Mouse (Mus musculus): ENCODE data around the gene Foxd3.
"Not testable (repeated sequence)": the region's sequence is repeated elsewhere in the genome, so short reads cannot be mapped to it uniquely, and the experiment has no call there.

Gene Foxd3

GRCm38 (mm10) chr4:99655937-99656604 is at the start of gene Foxd3:
TSS of gene Foxd3 (plus strand) at chr4:99656299.
- no peak for DNase-seq

- DNase-seq = no peak
These were observed 43.9 kb upstream of the Foxd3 start for GRCm38 (mm10) chr4:99612156-99612555.

GRCm38 (mm10) chr4:99612609-99613350 is 43.3 kb upstream of the Foxd3 start:
- no peak for DNase-seq

GRCm38 (mm10) chr4:99626047-99626844 is 29.9 kb upstream of the Foxd3 start:
- peak; percentile 8 for DNase-seq

GRCm38 (mm10) chr4:99627057-99627456 is 29.0 kb upstream of the Foxd3 start:
- DNase-seq = no peak

- no peak for DNase-seq
These were observed 20.1 kb upstream of the Foxd3 start for GRCm38 (mm10) chr4:99636038-99636437.

- DNase-seq = no peak
These were observed 19.4 kb upstream of the Foxd3 start for GRCm38 (mm10) chr4:99636711-99637110.

GRCm38 (mm10) chr4:99640619-99641018 is 15.5 kb upstream of the Foxd3 start:
- not testable (repeated sequence) for DNase-seq

GRCm38 (mm10) chr4:99641920-99642319 is 14.2 kb upstream of the Foxd3 start:
- DNase-seq = no peak

GRCm38 (mm10) chr4:99645560-99645959 is 10.5 kb upstream of the Foxd3 start:
- DNase-seq = no peak

- no peak for DNase-seq
These were observed 5.8 kb upstream of the Foxd3 start for GRCm38 (mm10) chr4:99650088-99650944.

GRCm38 (mm10) chr4:99650945-99651690 is 5.0 kb upstream of the Foxd3 start:
- no peak for DNase-seq

- no peak for DNase-seq
These were observed 4.2 kb upstream of the Foxd3 start for GRCm38 (mm10) chr4:99651823-99652450.

- DNase-seq = no peak
These were observed 3.4 kb upstream of the Foxd3 start for GRCm38 (mm10) chr4:99652576-99653210.

- no peak for DNase-seq
These were observed 2.9 kb upstream of the Foxd3 start for GRCm38 (mm10) chr4:99653216-99653607.

- no peak for DNase-seq
These were observed 2.4 kb upstream of the Foxd3 start for GRCm38 (mm10) chr4:99653608-99654221.

- DNase-seq = no peak
These were observed 1.3 kb upstream of the Foxd3 start for GRCm38 (mm10) chr4:99654621-99655296.

- no peak for DNase-seq
These were observed 718 bp downstream of the Foxd3 start for GRCm38 (mm10) chr4:99656605-99657429.

GRCm38 (mm10) chr4:99657430-99657820 is 1.3 kb downstream of the Foxd3 start:
- no peak for DNase-seq
